Mouse (Mus musculus): ENCODE results near the gene Tlx2.

The Tlx2 gene

DNA sequence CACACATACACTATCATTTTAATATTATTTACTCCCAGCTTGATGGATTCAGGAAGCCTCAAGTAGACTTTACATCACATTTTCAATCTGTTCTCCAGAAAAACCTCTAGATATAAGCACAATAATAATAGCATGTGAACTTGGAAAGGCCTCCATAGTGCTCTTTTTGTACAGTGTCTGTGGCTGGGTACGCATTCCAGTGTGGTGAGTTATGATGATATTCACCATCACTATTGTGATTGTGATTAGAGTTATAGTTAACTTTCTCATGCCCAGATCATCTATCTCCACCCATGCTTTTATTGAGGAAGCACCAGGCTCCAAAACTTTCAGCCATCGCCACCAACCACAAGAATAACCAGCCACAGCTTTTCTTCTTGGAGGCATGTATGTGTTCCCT lies 46.3 kb downstream of the Tlx2 start:
- DNase-seq (ENCODE audit: low read depth, low spot score), result no peak

DNA sequence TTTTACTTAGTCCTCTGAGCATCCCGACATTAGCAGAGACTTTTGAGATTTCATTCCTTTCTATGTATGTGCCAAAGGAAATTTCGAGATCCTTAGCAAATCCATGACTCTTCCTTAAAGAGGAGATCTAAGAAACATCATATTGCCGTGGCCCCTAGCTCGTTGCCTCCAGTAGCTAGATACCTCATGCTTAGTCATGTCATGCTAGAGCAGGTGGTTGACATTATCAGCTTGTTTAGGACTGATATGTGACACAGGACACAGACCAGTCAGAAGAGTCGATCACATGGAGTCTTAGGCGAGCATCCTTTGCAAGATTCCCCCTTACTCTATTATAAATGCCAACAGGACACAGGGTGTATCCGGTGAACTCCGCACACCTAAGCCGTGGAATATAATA lies 47.1 kb downstream of the Tlx2 start:
- no peak for DNase-seq (ENCODE audit: low read depth, low spot score)

GRCm38 (mm10) chr6:83020836-83021593 lies 49.1 kb downstream of the Tlx2 start:
- DNase-seq (ENCODE audit: low read depth, low spot score), result no peak

DNA sequence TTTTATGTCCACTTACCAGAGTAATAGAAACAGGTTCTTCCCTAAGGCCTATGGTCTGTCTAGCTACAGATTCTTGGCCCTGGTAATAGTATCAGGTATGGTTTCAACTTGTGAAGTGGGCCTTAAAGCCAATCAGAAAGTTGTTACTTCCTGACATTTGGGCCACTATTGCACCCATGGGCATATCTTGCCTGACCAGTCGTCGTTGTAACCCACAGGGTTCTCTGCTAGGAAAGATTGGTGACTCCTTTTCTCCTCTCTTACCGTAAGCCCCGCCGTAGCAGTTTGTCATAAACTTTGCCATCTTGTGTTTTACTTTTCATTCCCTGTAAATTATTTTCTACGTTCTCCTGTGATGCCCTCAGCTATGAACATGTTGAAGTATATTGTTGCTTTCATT lies 50.0 kb downstream of the Tlx2 start:
- no peak for DNase-seq (ENCODE audit: low read depth, low spot score)

DNA sequence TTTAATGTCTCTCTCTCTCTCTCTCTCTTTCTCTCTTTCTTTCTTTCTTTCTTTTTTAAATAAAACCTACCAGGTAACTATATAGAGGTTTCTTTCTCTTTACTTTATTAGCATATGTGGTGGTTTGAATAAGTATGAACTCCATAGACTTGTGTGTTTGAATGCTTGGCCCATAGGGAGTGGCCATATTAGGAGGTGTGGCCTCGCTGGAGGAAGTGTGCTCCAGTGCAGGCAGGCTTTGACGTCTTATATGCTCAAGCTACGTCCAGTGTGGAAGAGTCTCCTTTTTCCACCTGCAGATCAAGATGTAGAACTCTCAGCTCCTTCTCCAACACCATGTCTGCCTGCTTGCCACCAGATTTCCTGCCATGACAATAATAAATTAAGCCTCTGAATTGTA lies 51.0 kb downstream of the Tlx2 start:
- no peak for DNase-seq (ENCODE audit: low read depth, low spot score)
